Mouse (Mus musculus): ENCODE measurements at regions not wholly inside any gene's neighbourhood (a gene's known extent, or its start where the extent isn't known, plus 50 kb on each side); places are given as distances from the start of the nearest gene placed in this dataset.

DNA sequence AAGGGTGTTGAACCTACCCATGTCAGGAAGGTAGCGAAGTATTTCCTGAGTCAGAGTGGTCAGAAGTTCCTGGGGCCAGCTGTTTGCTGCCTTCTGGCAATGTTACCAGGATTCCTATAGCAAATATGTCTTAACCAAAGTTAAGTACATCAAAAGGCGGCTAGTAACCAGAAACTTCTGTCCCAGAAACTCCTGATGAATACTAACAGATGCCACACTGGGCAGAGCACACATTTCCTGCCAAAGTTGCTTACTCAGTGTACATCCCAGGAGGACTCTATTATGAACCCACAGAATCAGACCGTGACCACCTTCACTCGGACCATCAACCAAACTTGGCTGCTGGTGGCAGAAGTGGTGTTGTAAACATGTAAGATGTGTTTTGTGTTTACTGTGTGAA is 575.3 kb downstream of the Hdgfl1 start:
- TF ChIP-seq POLR2A (IDR thresholded peaks at IDR 0.05; ENCODE audit: control insufficient read depth, low read depth, low read length), result no peak
- TF ChIP-seq CTCF (IDR thresholded peaks at IDR 0.05; ENCODE audit: control insufficient read depth, insufficient read depth, insufficient replicate concordance, low read depth, low read length), result no peak
